Mouse (Mus musculus) kidney, postnatal 0 days (tissue): ENCODE data around the gene Ahcyl2. TPM values are rescaled to one million over a fixed set of nuclear protein-coding genes. Genes with fewer than 3 reads are reported as not detected.

Experiments
- ATAC-seq: fragments of 200-750 bp; cut with Nextera tagmentation; replicated peaks from 2 replicates; pipeline ENCODE4 v1.8.0; 2017; ENCODE audit warnings: low read depth, moderate number of reproducible peaks, moderate TSS enrichment, moderate library complexity; ENCODE audit not compliant: low FRiP score
- DNase-seq: peaks from one replicate; pipeline ENCODE4 v3.0.0-alpha.2; 2016; ENCODE audit warnings: low spot score
- H3K27ac ChIP-seq: fragments of 300-500 bp; sonication (generic); 2 replicates; pipeline ENCODE4 v1.5.1; 2014; ENCODE audit warnings: mild to moderate bottlenecking
- H3K27me3 ChIP-seq: fragments of 300-500 bp; sonication (generic); 2 replicates; pipeline ENCODE4 v1.6.1; 2014; ENCODE audit warnings: low read length, mixed read lengths; ENCODE audit not compliant: insufficient read depth
- H3K36me3 ChIP-seq: fragments of 300-500 bp; sonication (generic); 2 replicates; pipeline ENCODE4 v1.6.1; 2014; ENCODE audit warnings: low read length, mixed read lengths; ENCODE audit not compliant: insufficient read depth
- H3K4me1 ChIP-seq: fragments of 300-500 bp; sonication (generic); replicated peaks from 2 replicates; pipeline ENCODE4 v1.6.1; 2014; ENCODE audit warnings: antibody characterized with exemption, low read length, mixed read lengths; ENCODE audit not compliant: insufficient read depth
- H3K4me2 ChIP-seq: fragments of 300-500 bp; sonication (generic); 2 replicates; pipeline ENCODE4 v1.6.1; 2014; ENCODE audit warnings: mild to moderate bottlenecking, low read length, moderate library complexity, mixed read lengths
- H3K4me3 ChIP-seq: fragments of 300-500 bp; sonication (generic); replicated peaks from 2 replicates; pipeline ENCODE4 v1.5.1; 2014; ENCODE audit warnings: low read depth, low read length
- H3K9ac ChIP-seq: fragments of 300-500 bp; sonication (generic); 2 replicates; pipeline ENCODE4 v1.6.1; 2014; ENCODE audit warnings: low read depth, low read length
- H3K9me3 ChIP-seq: fragments of 300-500 bp; sonication (generic); replicated peaks from 2 replicates; pipeline ENCODE4 v1.6.1; 2016; ENCODE audit warnings: low read length, inconsistent platforms, mixed read lengths
- CTCF ChIP-seq: IDR thresholded peaks from 2 replicates; pipeline ENCODE4 v1.5.1; 2016; ENCODE audit warnings: antibody characterized with exemption, low read depth, mild to moderate bottlenecking, moderate library complexity
- WGBS: fragments of 180-500 bp; shearing (Covaris S2); extraction: QIAGEN DNeasy Blood & Tissue Kit; methylation state at CpG from one replicate; pipeline ENCODE4 v1.1.7; 2014; 5-methylcytosine and 5-hydroxymethylcytosine counted together
- polyA plus RNA-seq: library from polyadenylated mRNA; unstranded; fragments of >200 nt; fragmentation: Nextera tagmentation; extraction: Ambion mirVana; gene quantifications from 2 replicates; pipeline ENCODE4 v1.2.1, GENCODE M21; 2015

Ahcyl2 gene
- polyA plus RNA-seq, 1 experiment from 2014 or later = 18.7 TPM

GRCm38 (mm10) chr6:29930665-29931064 is 162.9 kb downstream of the Ahcyl2 start:
- 65% methylated on average over 6 of the region's 6 CpGs for WGBS
- H3K27ac ChIP-seq = no peak overlapping the region
- no peak overlapping the region for H3K4me2 ChIP-seq
- no peaks in the 10 kb centered on the region for H3K4me1 ChIP-seq
- TF ChIP-seq CTCF = no peak
- no peak overlapping the region for H3K9ac ChIP-seq
- DNase-seq = no peak
- H3K27me3 ChIP-seq = no peaks in the 10 kb centered on the region
- no peak for ATAC-seq
- H3K36me3 ChIP-seq = no peaks in the 10 kb centered on the region
- H3K4me3 ChIP-seq = no peak overlapping the region
- no peaks in the 10 kb centered on the region for H3K9me3 ChIP-seq

- no peaks in the 10 kb centered on the region for H3K36me3 ChIP-seq
- 75% methylated on average over 4 of the region's 4 CpGs for WGBS
Measured at GRCm38 (mm10) chr6:29931181-29931580, 163.4 kb downstream of the Ahcyl2 start.

GRCm38 (mm10) chr6:29935741-29936140 is 167.9 kb downstream of the Ahcyl2 start:
- Histone ChIP-seq H3K27ac (no peak overlapping the region), H3K36me3 (no peaks in the 10 kb centered on the region), H3K9me3 (no peaks in the 10 kb centered on the region), H3K9ac (no peak overlapping the region), H3K4me2 (no peak overlapping the region), H3K4me3 (no peak overlapping the region), H3K4me1 (no peaks in the 10 kb centered on the region), H3K27me3 (no peaks in the 10 kb centered on the region)
- 89% methylated on average over 1 of the region's 1 CpGs for WGBS
- DNase-seq (no peak), ATAC-seq (no peak)
- no peak for TF ChIP-seq CTCF

More at GRCm38 (mm10) chr6:29931181-29931580, 163.4 kb downstream of the Ahcyl2 start:
- no peak for TF ChIP-seq CTCF
- Histone ChIP-seq H3K4me3 (no peak overlapping the region), H3K27me3 (no peaks in the 10 kb centered on the region), H3K4me1 (no peaks in the 10 kb centered on the region), H3K27ac (no peak overlapping the region), H3K4me2 (no peak overlapping the region), H3K9ac (no peak overlapping the region), H3K9me3 (no peaks in the 10 kb centered on the region)
- no peak for DNase-seq
- ATAC-seq = no peak

DNA sequence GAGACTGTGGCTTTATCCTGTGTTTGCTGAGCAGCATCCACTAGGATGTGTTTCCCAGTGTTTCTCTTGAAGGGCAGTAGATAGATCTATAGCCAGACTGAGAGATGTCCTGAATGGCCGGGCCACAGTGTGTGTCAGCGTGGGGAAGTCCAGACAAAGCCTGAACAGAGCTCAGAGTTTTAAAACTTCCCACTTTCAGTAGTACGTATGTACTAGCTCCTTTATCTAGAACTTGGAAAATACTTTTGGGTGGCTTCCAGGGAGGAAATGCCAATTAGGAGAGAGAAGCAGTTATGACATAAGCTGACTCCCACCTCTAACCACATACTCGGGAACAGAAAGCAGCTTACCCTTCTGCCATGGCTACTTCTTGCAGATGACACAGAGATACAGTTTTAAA is 172.6 kb downstream of the Ahcyl2 start:
- WGBS = 54% methylated on average over 4 of the region's 4 CpGs
- H3K9ac ChIP-seq = no peak overlapping the region
- no peak overlapping the region for H3K27ac ChIP-seq
- H3K4me1 ChIP-seq = no peaks in the 10 kb centered on the region
- H3K36me3 ChIP-seq = no peaks in the 10 kb centered on the region
- DNase-seq (peak; percentile 43), ATAC-seq (no peak)
- H3K4me2 ChIP-seq = no peak overlapping the region
- H3K9me3 ChIP-seq = no peaks in the 10 kb centered on the region
- no peak for TF ChIP-seq CTCF
- no peak overlapping the region for H3K4me3 ChIP-seq
- H3K27me3 ChIP-seq = no peaks in the 10 kb centered on the region

DNA sequence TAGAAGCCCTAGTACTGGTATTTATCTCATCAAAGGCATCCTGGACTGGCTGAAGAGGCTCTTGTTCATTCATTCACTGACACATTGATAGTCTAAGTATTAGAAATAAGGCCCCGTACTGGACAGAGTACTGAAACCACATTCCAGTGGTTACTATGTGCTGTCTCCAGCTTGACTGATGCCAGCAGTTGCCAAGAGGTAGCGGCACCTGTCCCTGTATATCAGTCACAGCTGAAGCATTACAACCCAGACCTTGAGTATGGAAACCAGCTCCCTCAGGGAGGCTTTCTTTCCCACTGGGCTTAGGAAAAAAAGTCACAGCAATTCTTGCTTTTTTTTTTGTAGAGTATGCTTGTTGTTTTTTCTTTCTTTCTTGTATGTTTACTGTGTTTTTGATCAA is 173.2 kb downstream of the Ahcyl2 start:
- H3K36me3 ChIP-seq = no peaks in the 10 kb centered on the region
- 81% methylated on average over 2 of the region's 2 CpGs for WGBS
- ATAC-seq (no peak), DNase-seq (no peak)
- TF ChIP-seq CTCF = no peak
- no peaks in the 10 kb centered on the region for H3K27me3 ChIP-seq
- H3K9ac ChIP-seq = no peak overlapping the region
- H3K4me1 ChIP-seq = no peaks in the 10 kb centered on the region
- H3K27ac ChIP-seq = no peak overlapping the region
- no peak overlapping the region for H3K4me3 ChIP-seq
- H3K9me3 ChIP-seq = no peaks in the 10 kb centered on the region
- no peak overlapping the region for H3K4me2 ChIP-seq

- no peak for ATAC-seq
- TF ChIP-seq CTCF = no peak
- Histone ChIP-seq H3K4me3 (no peak overlapping the region), H3K9ac (no peak overlapping the region), H3K4me2 (no peak overlapping the region), H3K27me3 (no peaks in the 10 kb centered on the region), H3K4me1 (no peaks in the 10 kb centered on the region), H3K9me3 (no peaks in the 10 kb centered on the region), H3K36me3 (no peaks in the 10 kb centered on the region), H3K27ac (no peak overlapping the region)
- whole genome bisulfite sequencing = 65% methylated on average over 1 of the region's 1 CpGs
- DNase-seq = no peak
Measured at GRCm38 (mm10) chr6:29944465-29944864, 176.7 kb downstream of the Ahcyl2 start.

GRCm38 (mm10) chr6:29946568-29946967 is 178.8 kb downstream of the Ahcyl2 start:
- ATAC-seq = no peak
- TF ChIP-seq CTCF = peak; percentile 79

More at GRCm38 (mm10) chr6:29946568-29946967, 178.8 kb downstream of the Ahcyl2 start:
- no peak overlapping the region for H3K9ac ChIP-seq
- no peaks in the 10 kb centered on the region for H3K4me1 ChIP-seq
- DNase-seq = peak; percentile 61
- 71% methylated on average over 2 of the region's 2 CpGs for WGBS
- no peaks in the 10 kb centered on the region for H3K36me3 ChIP-seq
- H3K9me3 ChIP-seq = no peaks in the 10 kb centered on the region
- H3K27ac ChIP-seq = no peak overlapping the region
- H3K27me3 ChIP-seq = no peaks in the 10 kb centered on the region
- H3K4me2 ChIP-seq = no peak overlapping the region
- H3K4me3 ChIP-seq = no peak overlapping the region
